Mouse (Mus musculus) lung, postnatal 14 days (tissue): ENCODE measurements around the gene Gas7.
A peak's percentile ranks its signal among the peaks of the same experiment; 100 is the strongest.

ENCODE experiments used
- DNase-seq: peaks from one replicate; pipeline ENCODE4 v3.0.0; 2021

Gene Gas7

DNA sequence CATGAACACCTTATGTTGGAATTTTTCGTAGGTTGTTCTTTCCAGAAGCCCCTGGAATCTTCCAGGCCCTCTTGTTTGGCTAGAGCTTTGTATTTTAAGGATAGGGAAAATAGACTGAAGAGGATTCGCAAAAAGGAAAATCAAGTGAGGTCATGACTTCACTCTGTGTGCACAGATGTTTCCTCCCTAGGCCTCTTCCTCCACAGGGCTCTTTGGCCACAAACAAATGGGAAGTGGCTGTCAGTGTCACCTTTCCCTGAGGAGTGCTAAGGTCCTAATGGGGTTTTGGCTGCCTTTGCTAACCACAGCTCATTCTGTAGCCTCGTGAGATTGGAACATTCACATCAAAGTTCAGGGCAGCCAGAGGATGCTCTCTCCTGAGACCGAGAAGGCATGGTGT, 122.8 kb downstream of the Gas7 start:
- no peak for DNase-seq

DNA sequence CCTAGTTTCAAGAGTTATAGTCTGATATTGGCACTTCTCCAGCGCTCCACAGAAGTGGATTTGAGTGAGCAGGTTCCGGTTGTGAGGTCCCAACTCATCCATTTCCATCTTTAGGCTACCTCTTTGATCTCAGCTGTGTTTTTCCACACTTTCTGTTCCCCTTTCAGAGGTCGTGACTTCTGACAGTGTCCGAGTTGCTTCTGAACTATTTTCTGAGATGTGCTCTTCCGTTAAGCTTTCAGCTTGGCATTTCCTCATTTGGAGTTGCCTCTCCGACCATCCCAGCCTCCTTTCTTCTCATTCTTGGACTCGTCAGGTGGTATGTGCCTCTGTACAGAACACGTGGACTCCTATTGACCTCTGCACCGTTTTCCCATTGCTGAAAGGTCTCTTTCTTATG, 123.9 kb downstream of the Gas7 start:
- DNase-seq = no peak

DNA sequence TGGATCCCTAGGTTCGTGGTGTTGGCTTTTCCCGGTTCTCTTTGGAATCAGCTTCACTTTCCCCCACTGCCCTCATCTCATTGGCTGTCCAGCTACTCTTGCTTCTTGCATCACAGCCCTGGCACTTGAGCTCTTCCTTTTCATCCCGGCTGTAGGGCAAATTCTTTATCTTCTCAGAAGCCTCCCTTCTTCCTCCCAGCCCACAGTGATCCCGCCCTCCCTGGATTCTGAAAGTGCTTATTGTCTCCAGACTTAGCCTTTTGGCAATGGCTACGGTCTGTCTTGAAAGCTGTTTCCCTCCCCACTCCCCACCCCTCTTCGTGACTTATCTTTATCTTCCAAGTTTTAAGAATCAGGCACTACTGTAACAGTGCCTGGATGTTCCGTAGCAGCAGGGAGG, 126.3 kb downstream of the Gas7 start:
- DNase-seq = no peak

DNA sequence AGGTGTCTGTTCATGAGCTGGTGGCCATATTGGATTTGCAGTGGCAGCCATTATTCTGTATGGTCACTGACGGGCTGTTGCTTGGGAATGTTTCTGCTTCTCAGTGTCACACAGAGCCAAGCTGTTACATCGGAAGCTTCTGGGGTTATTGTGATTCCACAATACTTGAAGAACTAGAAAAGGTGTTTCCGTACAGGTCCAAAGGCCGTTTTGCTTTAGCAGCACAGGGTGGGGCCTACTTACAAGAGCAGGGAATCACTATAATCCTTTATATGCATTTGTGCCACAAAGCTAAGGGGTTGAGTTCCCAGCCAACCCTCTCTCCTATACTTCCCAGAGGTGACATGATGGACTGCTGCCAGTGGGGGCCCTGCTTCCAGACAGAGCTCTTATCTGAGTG, 127.3 kb downstream of the Gas7 start:
- no peak for DNase-seq

DNA sequence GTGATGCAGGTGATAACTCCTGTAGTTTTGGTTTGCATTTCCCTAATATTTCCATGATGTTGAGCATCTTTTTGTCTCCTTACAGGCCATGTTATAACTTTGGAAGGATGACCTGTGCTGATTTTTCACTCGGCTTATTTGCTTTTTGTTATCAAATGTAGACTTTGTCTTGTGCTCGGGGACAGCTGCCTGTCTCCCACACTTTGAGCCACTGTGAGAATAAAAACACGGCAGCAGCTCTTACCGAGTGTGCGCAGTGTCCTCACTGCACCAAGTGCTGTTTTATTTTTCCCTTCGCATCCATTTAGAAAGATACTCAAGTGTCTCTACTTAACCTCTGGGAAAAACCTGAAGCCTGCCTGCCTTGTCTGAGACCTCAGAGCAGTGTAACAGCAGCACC, 129.8 kb downstream of the Gas7 start:
- no peak for DNase-seq

DNA sequence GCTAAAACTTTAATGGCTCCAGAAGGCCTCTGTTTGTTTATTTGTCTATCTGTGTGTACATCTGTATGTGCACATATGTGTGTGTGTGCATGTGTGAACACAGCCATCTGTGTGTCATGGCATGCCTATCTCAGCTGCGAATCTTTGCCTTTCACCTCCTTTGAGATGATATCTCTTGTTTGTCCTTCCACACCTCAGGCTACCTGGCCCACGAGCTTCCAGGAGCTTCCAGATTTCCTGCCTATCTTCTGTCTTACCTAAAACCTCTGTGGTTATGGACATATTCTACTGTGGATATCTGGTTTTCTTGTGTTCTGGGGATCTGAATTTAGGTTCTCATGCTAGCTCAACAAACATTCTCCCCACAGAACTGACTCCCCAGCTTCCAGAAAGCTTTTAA, 130.4 kb downstream of the Gas7 start:
- DNase-seq = no peak

DNA sequence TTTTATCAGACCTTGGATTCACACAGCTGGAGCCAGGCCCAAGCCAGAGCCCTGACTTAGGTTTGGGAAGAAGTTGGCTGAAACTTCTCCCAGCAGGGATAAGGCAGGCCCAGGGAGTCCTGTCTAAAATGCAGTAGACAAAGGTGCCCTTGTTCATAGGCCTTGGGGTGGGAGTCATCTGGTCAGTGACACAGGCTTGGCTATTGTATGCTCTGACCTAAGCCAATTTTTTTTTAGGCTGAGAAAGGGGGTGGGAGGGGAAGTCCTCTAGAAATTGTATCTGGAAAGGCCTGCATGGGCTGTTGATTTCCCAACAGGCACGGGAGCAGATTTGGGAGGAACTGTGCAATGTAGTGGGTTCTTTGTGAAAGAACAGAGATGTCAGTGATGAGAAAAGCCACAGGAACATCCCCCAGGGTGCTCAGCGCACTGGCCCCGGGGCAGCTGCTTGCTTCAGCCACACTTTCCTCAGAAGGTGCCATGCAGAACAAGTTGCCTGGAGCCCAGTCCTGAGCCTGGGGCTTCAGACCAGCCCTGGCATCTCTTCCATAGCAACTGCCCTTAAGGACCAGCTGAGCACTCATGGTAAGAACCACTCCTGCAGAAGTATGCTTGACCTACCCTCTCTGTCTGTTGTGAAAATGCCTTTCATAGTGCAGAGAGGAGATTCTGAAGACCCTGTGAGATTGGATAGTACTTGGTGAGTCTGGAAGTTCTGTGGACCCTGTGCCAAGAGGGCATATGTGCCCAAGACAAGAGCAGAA, 131.2 kb downstream of the Gas7 start:
- DNase-seq = peak; percentile 37

DNA sequence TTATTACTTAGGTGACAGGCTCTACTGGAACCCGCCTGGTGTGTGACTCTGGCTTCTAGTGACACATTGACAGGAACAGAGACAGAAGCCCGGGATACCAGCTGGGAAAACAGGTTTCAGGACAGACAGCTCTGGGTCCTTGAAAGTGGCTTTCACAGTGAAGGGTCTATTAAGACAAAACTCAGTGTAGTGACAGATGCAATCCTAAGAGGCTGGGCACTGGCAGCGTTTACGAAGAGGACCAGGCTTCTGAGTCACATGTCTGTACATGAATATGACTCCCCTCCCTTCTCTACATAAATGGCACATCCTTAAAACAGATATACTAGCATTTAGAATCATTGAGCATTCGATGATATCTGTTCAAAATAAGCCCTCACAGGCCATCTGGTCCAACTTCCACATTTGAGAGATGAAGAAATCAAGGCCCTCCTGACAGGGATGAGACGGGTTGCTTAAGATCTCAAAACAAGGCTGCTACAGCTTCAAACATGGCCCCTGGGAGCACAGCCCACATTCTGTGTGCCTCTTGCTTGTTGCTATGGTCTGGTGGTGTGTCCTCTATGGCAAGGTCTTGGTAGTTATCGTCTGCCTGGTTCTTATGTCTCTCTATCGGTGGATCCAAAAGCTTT, 133.1 kb downstream of the Gas7 start:
- no peak for DNase-seq

DNA sequence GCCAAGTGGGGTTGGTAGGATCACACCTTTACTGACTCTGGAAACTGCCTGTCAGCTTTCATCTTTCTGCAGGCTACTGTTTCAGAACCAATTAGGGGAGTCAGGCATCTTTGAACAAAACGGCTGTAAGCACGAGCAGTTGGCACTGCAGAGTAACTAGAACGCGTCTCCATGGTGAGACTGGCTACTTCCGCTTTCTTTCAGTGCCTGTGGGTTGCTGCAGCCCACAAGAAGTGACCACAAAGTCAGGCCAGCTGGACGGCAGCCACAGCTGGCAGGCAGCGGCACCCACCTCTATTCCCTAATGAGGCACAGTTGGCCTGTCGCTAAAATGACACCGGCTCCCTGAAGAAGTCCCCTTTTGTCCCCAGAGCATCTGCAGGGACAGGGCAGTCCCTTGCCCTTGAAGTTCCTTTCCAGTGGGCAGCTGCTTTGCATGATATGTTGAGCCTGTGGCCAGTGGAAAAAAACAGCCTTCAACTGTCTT, 133.6 kb downstream of the Gas7 start:
- peak; percentile 59 for DNase-seq

DNA sequence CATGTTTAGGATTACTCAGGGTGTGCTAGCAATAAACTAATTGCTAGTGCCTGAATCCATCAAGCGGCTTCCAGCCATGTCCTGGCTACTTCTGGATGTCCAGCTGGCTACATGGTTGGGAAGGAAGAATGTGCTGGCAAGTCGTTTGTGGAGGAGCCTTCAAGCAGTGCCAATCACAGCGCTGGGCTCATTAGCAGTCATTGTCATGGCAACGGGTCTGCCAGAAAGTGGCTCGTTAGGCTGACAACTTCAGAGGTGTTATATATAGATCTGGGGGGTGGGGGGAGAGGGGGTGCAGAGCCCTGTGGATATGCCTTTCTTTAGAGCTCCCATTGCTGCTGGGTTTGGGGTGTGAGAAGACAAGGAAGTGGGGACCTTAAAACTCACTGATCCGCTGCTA, 141.0 kb downstream of the Gas7 start:
- DNase-seq = peak; percentile 21

DNA sequence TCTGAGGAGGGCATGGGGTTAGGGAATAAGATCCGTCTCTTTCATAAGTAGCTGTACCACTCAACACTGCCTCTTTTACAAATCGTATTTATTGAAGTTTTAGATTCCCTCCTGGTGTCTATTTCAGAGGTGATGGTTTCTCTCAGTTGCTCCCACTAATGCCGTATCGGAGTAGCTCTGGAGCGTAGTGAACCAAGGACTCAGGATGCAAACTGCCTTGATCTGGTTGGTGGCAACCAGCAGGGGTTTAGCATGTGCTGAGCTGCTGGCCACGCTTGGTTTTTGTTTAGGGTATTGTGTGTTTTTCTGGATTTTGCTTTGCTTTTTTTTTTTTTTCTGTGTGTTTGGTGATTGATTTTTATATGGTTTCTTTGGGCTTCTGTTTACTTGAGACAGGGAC, 141.6 kb downstream of the Gas7 start:
- no peak for DNase-seq

DNA sequence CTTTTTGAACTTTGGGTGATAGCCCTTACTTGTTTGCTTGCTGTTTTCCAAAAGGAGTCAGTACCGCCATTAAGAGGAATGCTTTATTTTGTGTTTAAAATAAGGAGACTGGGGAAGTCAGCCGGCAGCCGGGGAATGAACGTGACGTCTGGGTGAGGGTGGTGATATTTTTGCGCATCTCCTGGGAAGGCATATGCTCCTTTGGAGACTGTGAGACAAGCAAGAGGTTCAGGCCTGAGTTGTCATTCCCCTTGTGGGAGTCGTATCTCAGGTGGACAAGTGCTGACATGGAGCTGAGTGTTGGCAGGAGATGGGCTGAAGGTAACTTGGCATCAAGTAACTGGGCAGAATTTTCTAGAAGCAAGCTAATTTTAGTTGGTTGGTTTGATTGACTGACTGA, 142.2 kb downstream of the Gas7 start:
- DNase-seq = no peak

DNA sequence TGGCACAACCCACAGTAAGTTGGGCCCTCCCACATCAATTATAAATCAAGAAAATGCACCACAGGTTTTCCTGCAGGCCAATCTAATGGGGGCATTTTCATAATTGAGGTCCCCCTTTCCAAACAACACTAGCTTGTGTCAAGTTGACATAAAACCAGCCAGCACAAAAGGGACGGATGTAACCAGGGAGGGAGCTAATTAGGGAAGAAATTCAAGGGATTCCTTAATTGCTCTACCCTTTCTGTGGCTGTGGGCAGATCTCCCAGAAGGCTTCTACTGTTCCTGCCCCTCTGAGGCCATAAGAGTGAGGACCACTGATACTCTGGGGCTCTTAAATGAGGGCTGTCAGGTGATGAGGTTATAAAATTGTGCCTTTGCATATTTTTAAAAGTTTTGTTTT, 143.9 kb downstream of the Gas7 start:
- no peak for DNase-seq

DNA sequence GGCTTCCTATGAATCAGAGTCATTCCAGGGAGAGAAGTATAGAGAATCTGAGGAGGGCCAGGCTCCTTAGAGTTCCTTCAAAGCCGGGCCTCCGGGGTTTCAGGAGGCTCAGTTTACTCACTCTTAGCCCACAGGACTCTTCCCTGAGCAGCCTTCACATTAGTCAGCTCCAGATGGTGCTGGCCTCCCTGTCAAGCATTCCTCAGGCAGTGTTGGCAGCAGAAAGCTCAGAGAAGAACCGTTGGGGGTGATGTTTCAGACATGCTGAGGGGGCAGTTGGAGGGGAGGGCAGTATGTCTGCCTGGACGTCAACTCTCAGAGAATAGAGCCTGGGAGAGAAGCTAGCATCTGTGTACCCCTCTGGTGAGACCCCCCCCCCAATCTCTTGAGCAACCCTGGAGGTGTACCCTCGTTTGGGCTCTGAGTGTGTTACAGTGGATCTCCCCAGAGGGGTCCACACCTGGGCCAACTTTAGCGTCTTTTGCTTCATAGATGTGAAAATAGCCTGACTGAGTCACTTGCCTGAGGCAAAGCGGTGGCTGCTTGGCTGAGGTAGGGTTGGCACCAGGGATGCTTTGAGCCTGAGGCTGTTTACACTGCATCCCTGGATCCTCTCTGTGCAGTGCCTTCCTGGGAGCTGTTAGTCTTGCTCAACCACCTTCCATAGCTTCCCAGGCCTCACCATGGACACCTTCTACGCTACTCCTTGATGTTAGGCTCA, 145.6 kb downstream of the Gas7 start:
- no peak for DNase-seq

DNA sequence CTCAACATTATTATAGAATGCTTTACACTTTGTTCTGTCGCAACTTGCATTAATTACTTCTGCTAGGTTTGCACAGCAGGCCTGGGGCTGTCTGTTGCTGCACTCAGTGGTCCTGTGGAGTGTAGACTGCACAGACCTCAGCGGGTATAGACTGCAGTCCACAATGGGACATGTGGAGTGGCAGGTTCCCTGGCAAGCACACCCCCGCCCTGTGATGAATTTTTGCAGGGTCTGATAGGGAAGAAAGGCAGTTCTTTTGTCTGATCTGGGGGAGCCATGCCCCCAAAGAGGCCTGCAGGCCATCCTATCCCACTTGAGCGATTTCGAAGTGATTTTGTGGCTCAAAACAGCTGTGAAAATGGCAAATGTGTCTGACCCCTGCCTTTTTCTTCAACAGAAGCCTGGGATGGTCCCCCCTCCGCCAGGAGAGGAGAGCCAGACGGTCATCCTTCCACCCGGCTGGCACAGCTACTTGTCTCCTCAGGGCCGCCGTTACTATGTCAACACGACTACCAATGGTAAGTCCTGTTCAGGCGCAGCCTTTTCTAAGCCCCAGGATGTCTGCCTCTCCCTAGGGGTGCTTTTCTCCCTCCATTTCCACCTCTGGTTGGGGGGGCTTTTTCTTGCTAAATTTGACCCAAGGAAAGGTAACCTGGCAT, 147.6 kb downstream of the Gas7 start:
- DNase-seq = no peak

DNA sequence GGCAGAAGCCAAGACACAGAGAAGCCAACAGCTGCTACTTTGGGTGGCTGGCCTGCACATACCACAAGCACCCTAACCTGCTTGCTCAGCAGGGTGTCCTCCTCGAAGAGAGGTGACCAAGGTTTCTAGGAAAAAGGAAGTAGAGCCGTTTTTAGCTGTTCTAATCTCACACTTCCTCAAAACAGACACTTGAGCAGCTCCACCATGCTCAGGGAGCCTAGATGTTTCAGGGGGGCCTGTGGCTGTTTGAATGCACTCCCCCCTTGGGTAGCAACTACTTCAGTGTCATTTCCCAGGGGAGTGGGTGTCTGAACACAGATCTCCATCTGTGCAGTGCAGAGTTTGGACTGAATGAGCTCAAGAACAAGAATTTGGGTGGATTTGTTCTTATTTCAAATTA, 149.2 kb downstream of the Gas7 start:
- DNase-seq = no peak

DNA sequence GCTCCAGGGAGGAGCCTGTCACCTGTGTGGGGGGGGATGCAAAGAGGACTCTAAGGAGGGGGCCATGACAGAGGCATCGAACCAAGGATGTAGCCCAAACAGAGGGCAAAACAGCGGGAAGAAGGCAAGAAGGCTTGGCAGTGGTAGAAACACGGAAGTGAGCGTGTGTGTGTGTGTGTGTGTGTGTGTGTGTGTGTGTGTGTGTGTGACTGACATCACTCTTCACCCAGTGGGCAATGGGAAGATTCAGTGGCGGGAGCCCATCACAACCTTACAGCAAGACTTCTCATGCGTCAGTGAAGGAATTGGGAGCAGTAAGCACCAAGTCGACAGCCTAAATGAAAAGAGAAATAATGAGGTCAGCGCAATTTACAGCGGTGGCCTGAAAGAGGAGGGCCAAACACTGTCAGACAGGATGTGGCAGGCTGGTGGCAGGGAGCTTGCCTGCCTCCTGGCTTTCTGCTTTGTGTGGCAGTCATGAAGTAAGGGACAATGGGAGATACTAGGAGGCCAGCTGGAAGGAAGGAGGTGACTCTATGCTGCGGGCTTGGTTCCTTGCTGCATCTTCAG, 153.0 kb downstream of the Gas7 start:
- no peak for DNase-seq

DNA sequence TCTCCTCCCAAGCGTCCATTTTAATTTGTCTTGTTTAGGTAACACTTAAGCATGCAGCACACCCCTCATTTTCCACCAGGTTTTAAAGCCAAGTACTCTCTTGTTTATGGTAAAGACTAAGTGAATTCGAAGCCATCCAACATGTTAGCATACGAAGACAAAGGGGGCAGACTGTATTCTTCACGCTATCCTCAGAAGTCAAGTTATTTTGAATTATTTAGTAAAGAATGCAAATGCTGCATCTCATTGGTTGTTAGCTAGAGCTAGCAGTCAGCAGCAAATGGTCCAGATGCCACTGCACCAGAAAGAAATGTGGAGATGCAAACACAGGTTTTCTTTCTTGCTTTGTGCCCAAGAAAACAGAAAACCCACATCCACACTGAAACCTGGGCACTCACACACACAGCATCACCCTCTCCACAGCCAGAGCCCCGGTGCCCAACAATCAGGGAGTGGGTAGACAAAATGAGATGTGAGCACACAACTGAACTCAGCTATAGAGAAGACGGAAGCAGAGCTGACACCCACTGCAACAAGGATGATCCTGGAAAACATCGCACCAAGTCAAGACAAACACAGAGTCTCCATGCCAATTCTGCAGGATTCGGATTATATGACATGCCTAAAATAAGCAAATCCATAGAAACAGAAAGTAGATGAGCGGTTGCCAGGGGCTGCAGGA, 157.1 kb downstream of the Gas7 start:
- DNase-seq = no peak

DNA sequence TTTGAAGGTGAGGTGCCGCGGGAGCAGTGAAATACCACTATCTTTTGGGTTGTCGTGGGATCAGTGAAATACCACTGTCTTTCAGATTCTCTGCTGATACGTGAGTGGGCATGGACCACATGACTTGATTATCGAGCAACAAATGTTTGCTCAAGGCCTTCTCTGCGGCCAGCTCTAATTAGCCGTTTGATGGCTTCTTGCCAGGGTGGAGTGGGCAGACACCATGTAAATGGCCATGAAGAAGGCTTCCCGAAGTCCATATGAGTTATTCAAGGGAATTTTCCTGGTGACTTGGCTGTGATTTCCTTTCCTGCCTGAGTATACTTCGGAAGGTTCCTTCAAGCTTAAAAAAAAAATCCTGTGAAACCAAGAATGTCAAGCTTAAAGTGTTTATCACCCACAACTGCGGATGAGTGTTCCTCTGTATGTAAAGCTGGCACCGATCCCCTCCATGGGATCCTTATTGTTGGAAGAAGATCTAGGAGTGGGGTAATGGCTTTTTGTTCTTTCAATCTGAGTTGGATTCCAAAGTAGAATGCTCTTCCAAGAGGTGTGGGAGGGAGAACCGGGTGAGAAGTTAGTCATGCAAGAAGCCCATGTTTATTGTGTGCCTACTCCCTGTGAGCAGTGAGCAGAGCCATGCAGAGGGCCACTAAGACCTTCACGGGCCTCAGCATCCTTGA, 161.5 kb downstream of the Gas7 start:
- DNase-seq = no peak

DNA sequence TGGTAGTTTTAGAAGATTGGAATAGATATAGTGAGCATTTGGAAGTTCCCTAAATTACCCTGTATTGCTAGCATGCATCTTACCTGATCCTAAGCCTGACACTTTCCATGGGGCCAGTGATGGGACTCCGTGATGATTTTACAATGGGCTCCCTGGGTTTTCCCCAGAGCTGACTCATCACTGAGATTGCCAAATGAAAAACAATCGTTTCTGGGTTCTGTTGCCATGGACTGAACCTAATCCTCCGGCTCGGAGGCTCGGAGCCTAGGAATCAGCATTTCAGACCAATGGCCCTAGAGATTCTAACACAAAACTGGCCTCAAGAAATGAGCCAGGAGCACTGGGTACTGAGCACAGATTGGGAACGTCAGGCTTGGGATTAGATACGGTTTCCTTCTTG, 167.1 kb downstream of the Gas7 start:
- DNase-seq = no peak

DNA sequence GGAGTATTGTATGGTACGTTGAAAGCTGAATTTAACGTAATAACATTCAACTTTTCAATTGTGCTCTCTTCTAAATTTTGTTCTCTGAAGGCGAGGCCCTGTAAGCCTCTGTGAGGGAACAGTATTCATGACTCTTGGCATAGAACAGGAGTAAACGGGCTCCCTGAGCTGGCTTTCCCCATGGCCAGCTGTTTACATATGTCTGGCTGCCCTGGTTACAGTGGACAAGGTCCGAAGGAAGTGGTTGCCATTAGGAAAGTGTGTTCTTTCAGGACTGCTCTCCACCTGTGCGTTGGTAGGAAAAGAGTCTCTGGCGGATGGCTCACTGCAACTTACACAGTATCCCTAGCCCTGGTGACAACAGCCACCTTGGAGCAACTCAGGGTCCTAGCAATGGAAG, 171.9 kb downstream of the Gas7 start:
- DNase-seq = no peak

DNA sequence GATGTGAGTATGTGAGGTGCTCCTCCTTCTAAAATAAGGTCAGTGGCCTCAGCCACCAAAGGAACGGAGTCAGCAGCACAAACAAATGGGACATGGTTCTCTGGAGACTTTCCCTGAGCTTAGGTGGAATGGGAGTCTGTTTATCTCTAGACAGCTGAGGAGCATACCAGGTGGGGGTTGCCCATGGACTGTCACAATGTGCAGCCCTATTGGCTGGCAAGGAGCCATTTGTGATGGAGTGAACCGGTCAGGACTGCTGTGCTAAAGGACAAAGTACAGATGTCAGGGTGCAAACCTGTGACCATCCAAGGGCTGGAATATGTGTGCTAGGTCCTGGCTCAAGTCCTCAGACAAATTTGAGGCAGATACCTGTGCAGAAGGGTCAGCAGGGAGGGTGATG, 173.3 kb downstream of the Gas7 start:
- no peak for DNase-seq
